Mouse (Mus musculus) heart, embryonic 15.5 days (tissue): ENCODE data around the gene Nup93. TPM values are rescaled to one million over a fixed set of nuclear protein-coding genes. Genes with fewer than 3 reads are reported as not detected.

Experiments used
- ATAC-seq: fragments of 200-750 bp; cut with Nextera tagmentation; replicated peaks from 2 replicates; pipeline ENCODE4 v1.8.0; 2017; ENCODE audit warnings: low read depth, moderate TSS enrichment; ENCODE audit not compliant: insufficient number of reproducible peaks, insufficient read depth, low FRiP score
- H3K27ac ChIP-seq: fragments of 300-500 bp; sonication (generic); 2 replicates; pipeline ENCODE4 v1.5.1; 2015; ENCODE audit warnings: mild to moderate bottlenecking, inconsistent platforms
- H3K27me3 ChIP-seq: fragments of 300-500 bp; sonication (generic); 2 replicates; pipeline ENCODE4 v1.6.1; 2015; ENCODE audit warnings: inconsistent platforms
- H3K36me3 ChIP-seq: fragments of 300-500 bp; sonication (generic); 2 replicates; pipeline ENCODE4 v1.6.1; 2015; ENCODE audit warnings: mild to moderate bottlenecking, inconsistent platforms
- H3K4me1 ChIP-seq: fragments of 300-500 bp; sonication (generic); replicated peaks from 2 replicates; pipeline ENCODE4 v1.6.1; 2015; ENCODE audit warnings: inconsistent platforms
- H3K4me2 ChIP-seq: fragments of 300-500 bp; sonication (generic); 2 replicates; pipeline ENCODE4 v1.6.1; 2015; ENCODE audit warnings: inconsistent platforms, mild to moderate bottlenecking, moderate library complexity
- H3K4me3 ChIP-seq: fragments of 300-500 bp; sonication (generic); 2 replicates; pipeline ENCODE4 v1.5.1; 2015; ENCODE audit warnings: mild to moderate bottlenecking, inconsistent platforms
- H3K9ac ChIP-seq: fragments of 300-500 bp; sonication (generic); 2 replicates; pipeline ENCODE4 v1.6.1; 2015; ENCODE audit warnings: mild to moderate bottlenecking, inconsistent platforms
- H3K9me3 ChIP-seq: fragments of 300-500 bp; sonication (generic); replicated peaks from 2 replicates; pipeline ENCODE4 v1.6.1; 2016; ENCODE audit warnings: inconsistent platforms
- WGBS: fragments of 180-500 bp; shearing (Covaris S2); methylation state at CpG from one replicate; pipeline ENCODE4 v1.1.7; 2015; ENCODE audit warnings: mixed read lengths; 5-methylcytosine and 5-hydroxymethylcytosine counted together
- polyA plus RNA-seq: library from polyadenylated mRNA; unstranded; fragments of >200 nt; fragmentation: Nextera tagmentation; extraction: Ambion mirVana; gene quantifications from 2 replicates; pipeline ENCODE4 v1.2.1, GENCODE M21; 2015

The Nup93 gene
- polyA plus RNA-seq, 1 experiment from 2014 or later = 51.6 TPM

GRCm38 (mm10) chr8:94354069-94354531 lies 139.7 kb downstream of the Nup93 start:
- Histone ChIP-seq H3K4me2 (no peak overlapping the region), H3K4me3 (no peak overlapping the region), H3K9ac (no peak overlapping the region), H3K9me3 (no peaks in the 10 kb centered on the region), H3K4me1 (peaks cover 27% of the 10 kb centered on the region), H3K36me3 (no peaks in the 10 kb centered on the region), H3K27me3 (no peaks in the 10 kb centered on the region), H3K27ac (peak overlapping the region; percentile 35; the same call in 1 of the 2 replicates)
- WGBS = 70% methylated on average over 7 of the region's 7 CpGs
- no peak for ATAC-seq

GRCm38 (mm10) chr8:94354571-94354970 lies 140.2 kb downstream of the Nup93 start:
- 54% methylated on average over 4 of the region's 4 CpGs for WGBS
- Histone ChIP-seq H3K27me3 (no peaks in the 10 kb centered on the region), H3K9ac (no peak overlapping the region), H3K4me1 (peaks cover 29% of the 10 kb centered on the region), H3K4me3 (no peak overlapping the region), H3K4me2 (no peak overlapping the region), H3K36me3 (no peaks in the 10 kb centered on the region), H3K9me3 (no peaks in the 10 kb centered on the region), H3K27ac (peak overlapping the region; percentile 35)
- no peak for ATAC-seq

GRCm38 (mm10) chr8:94357220-94357619 lies 142.9 kb downstream of the Nup93 start:
- ATAC-seq = peak; percentile 50
- no peak overlapping the region for H3K9ac ChIP-seq
- H3K4me2 ChIP-seq = no peak overlapping the region
- WGBS = 28% methylated on average over 6 of the region's 6 CpGs
- H3K9me3 ChIP-seq = no peaks in the 10 kb centered on the region
- H3K4me1 ChIP-seq = peaks cover 41% of the 10 kb centered on the region
- H3K27me3 ChIP-seq = no peaks in the 10 kb centered on the region
- H3K27ac ChIP-seq = peak overlapping the region; percentile 76
- no peak overlapping the region for H3K4me3 ChIP-seq
- no peaks in the 10 kb centered on the region for H3K36me3 ChIP-seq

GRCm38 (mm10) chr8:94358541-94358940 lies 144.2 kb downstream of the Nup93 start:
- no peak for ATAC-seq
- Histone ChIP-seq H3K4me2 (no peak overlapping the region), H3K36me3 (no peaks in the 10 kb centered on the region), H3K9me3 (no peaks in the 10 kb centered on the region), H3K27me3 (no peaks in the 10 kb centered on the region), H3K4me3 (no peak overlapping the region), H3K9ac (no peak overlapping the region), H3K27ac (peak overlapping the region; percentile 61), H3K4me1 (peaks cover 54% of the 10 kb centered on the region)
- WGBS = 40% methylated on average over 5 of the region's 5 CpGs

- Histone ChIP-seq H3K4me1 (peaks cover 60% of the 10 kb centered on the region), H3K36me3 (no peaks in the 10 kb centered on the region), H3K9ac (no peak overlapping the region), H3K27ac (peak overlapping the region; percentile 86), H3K27me3 (no peaks in the 10 kb centered on the region), H3K4me3 (no peak overlapping the region), H3K4me2 (no peak overlapping the region), H3K9me3 (no peaks in the 10 kb centered on the region)
- WGBS = 85% methylated on average over 6 of the region's 6 CpGs
- ATAC-seq = no peak
Measured at GRCm38 (mm10) chr8:94361774-94362431, 147.5 kb downstream of the Nup93 start.

GRCm38 (mm10) chr8:94362607-94363239 lies 148.4 kb downstream of the Nup93 start:
- ATAC-seq = peak; percentile 63
- peaks cover 51% of the 10 kb centered on the region for H3K4me1 ChIP-seq
- H3K9me3 ChIP-seq = no peaks in the 10 kb centered on the region
- 0 out of 2 replicates have a peak overlapping the region, but pooled peaks have one; percentile 27 for H3K4me2 ChIP-seq
- H3K9ac ChIP-seq = no peak overlapping the region
- H3K27me3 ChIP-seq = no peaks in the 10 kb centered on the region
- WGBS = 76% methylated on average over 7 of the region's 7 CpGs
- no peaks in the 10 kb centered on the region for H3K36me3 ChIP-seq
- no peak overlapping the region for H3K4me3 ChIP-seq
- H3K27ac ChIP-seq = peak overlapping the region; percentile 86

GRCm38 (mm10) chr8:94363288-94363688 lies 148.9 kb downstream of the Nup93 start:
- Histone ChIP-seq H3K9ac (peak overlapping the region; percentile 27; the same call in 1 of the 2 replicates), H3K36me3 (no peaks in the 10 kb centered on the region), H3K4me3 (no peak overlapping the region), H3K4me1 (peaks cover 48% of the 10 kb centered on the region), H3K4me2 (peak overlapping the region; percentile 27; the same call in 1 of the 2 replicates), H3K27me3 (no peaks in the 10 kb centered on the region), H3K27ac (peak overlapping the region; percentile 86), H3K9me3 (no peaks in the 10 kb centered on the region)
- peak; percentile 66 for ATAC-seq
- 39% methylated on average over 4 of the region's 4 CpGs for WGBS

GRCm38 (mm10) chr8:94363906-94364305 lies 149.5 kb downstream of the Nup93 start:
- H3K4me2 ChIP-seq = peak overlapping the region; percentile 17; the same call in 1 of the 2 replicates
- H3K4me3 ChIP-seq = no peak overlapping the region
- 51% methylated on average over 2 of the region's 2 CpGs for WGBS
- H3K27ac ChIP-seq = peak overlapping the region; percentile 86
- H3K9ac ChIP-seq = no peak overlapping the region
- H3K27me3 ChIP-seq = no peaks in the 10 kb centered on the region
- 0 out of 2 replicates have a peak, but pooled peaks have one; percentile 56 for ATAC-seq
- H3K36me3 ChIP-seq = no peaks in the 10 kb centered on the region
- H3K9me3 ChIP-seq = no peaks in the 10 kb centered on the region
- peaks cover 41% of the 10 kb centered on the region for H3K4me1 ChIP-seq

- Histone ChIP-seq H3K9me3 (no peaks in the 10 kb centered on the region), H3K27me3 (no peaks in the 10 kb centered on the region), H3K36me3 (no peaks in the 10 kb centered on the region), H3K27ac (peak overlapping the region; percentile 86), H3K4me1 (peaks cover 35% of the 10 kb centered on the region), H3K4me3 (no peak overlapping the region), H3K4me2 (no peak overlapping the region), H3K9ac (no peak overlapping the region)
- WGBS = 86% methylated on average over 6 of the region's 6 CpGs
- no peak for ATAC-seq
Measured at GRCm38 (mm10) chr8:94364686-94365312, 150.4 kb downstream of the Nup93 start.

- Histone ChIP-seq H3K4me2 (no peak overlapping the region), H3K36me3 (no peaks in the 10 kb centered on the region), H3K4me1 (peaks cover 33% of the 10 kb centered on the region), H3K9ac (no peak overlapping the region), H3K9me3 (no peaks in the 10 kb centered on the region), H3K4me3 (no peak overlapping the region), H3K27ac (no peak overlapping the region), H3K27me3 (no peaks in the 10 kb centered on the region)
- 82% methylated on average over 9 of the region's 9 CpGs for WGBS
- no peak for ATAC-seq
Measured at GRCm38 (mm10) chr8:94365410-94365981, 151.1 kb downstream of the Nup93 start.
